Mouse (Mus musculus) bone marrow macrophage, adult 2 months (primary cell): ENCODE data around the gene Susd5. TPM values are rescaled to one million over a fixed set of nuclear protein-coding genes. Genes with fewer than 3 reads are reported as not detected.
"Not testable (repeated sequence)": the region's sequence is repeated elsewhere in the genome, so short reads cannot be mapped to it uniquely, and the experiment has no call there.

Source experiments
- H3K27ac ChIP-seq: 2 replicates; pipeline ENCODE4 v1.5.1; 2012; ENCODE audit warnings: low read depth, low read length; ENCODE audit not compliant: insufficient read depth
- H3K4me1 ChIP-seq: 2 replicates; pipeline ENCODE4 v1.6.1; 2012; ENCODE audit warnings: low read length; ENCODE audit not compliant: control insufficient read depth, insufficient read depth
- H3K4me3 ChIP-seq: 2 replicates; pipeline ENCODE4 v1.5.1; 2012; ENCODE audit warnings: mild to moderate bottlenecking, low read length, moderate library complexity; ENCODE audit not compliant: insufficient read depth
- CTCF ChIP-seq: IDR thresholded peaks from 2 replicates; pipeline ENCODE4 v1.5.1; 2012; ENCODE audit warnings: low read depth, mild to moderate bottlenecking, low read length, moderate library complexity
- POLR2A ChIP-seq: IDR thresholded peaks from 2 replicates; pipeline ENCODE4 v1.6.1; 2012; ENCODE audit warnings: mild to moderate bottlenecking, low read depth, low read length, borderline replicate concordance
- polyA plus RNA-seq: library from polyadenylated mRNA; stranded (reverse); fragments of >200 nt; gene quantifications from 2 replicates; pipeline ENCODE4 v1.2.4, GENCODE M21; 2012; ENCODE audit not compliant: missing spikeins, insufficient read depth, insufficient read length

Susd5 gene
- polyA plus RNA-seq, 1 experiment, result not detected

DNA sequence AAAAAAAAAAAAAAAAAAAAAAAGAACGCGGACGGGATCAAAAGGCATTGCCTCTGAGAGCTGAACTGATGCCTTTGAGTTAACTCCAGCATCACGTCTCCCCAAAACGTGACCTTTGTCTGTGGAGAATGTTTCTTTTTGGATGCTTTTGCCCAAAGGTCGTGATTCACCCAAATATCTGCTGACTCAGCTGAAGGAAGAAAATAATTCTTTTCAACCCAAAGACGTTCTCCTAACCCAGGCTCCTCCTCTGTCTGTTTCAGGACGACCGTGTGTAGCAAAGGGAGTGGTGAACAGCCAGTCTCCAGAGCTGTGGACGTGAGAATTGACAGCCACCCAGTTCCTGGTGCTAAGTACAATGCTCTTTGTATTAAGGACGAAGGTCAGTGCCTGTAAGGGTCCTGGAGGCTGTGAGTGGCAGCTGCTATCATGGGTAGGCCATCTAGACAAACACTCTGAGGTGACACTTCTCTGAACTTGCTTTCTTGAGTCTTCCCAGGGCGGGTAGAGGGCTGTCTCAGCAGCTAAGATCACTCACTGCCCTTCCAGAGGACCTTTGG is 11.6 kb downstream of the Susd5 start:
- Histone ChIP-seq H3K4me3 (no peak overlapping the region), H3K4me1 (no peaks in the 10 kb centered on the region), H3K27ac (no peak overlapping the region)
- TF ChIP-seq CTCF (no peak), POLR2A (no peak)

DNA sequence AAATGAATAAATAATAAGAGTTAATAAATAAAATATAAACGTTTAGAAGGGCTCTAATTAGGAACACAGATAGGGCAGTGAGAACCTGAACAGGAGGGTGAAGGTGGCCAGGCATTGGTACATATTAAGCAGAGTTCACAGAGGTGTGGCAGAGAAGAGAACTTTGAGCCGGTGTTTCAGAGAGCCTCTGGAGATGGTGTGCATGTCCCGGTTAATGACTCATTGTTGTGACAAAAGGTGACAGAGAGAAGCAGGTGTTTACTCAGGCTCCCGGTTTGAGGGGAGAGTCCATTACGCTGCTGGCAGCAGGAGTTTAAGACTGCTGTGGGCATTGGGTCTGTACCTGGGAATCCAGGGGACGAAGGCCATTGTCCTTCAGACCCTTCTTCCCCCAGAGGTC is 12.4 kb downstream of the Susd5 start:
- TF ChIP-seq CTCF (no peak), POLR2A (no peak)
- Histone ChIP-seq H3K4me1 (no peaks in the 10 kb centered on the region), H3K27ac (no peak overlapping the region), H3K4me3 (no peak overlapping the region)

DNA sequence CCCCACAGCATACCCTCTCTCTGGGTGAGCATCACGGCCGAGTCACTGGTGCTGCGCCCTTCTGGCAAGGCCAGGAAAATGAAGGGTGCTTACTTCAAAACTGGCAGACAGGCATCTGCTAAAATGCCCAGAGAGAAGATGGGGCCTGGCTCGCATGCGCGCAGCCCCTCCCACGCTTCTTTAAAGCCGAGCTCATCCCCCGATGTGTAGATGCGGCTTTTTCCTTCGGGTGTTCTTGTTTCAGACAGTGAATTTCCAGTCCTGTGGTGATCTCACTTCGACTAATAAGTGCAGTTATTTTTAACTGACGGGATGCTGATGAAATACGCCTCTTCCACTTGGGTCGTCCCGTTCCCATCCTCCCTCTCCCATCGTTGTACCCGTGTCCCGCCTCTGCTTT is 16.7 kb downstream of the Susd5 start:
- TF ChIP-seq POLR2A (no peak), CTCF (no peak)
- Histone ChIP-seq H3K4me1 (no peaks in the 10 kb centered on the region; the same call in 1 of the 2 replicates), H3K27ac (no peak overlapping the region), H3K4me3 (no peak overlapping the region)

GRCm38 (mm10) chr9:114086422-114086821 is 29.5 kb downstream of the Susd5 start:
- Histone ChIP-seq H3K4me3 (no peak overlapping the region), H3K27ac (no peak overlapping the region), H3K4me1 (no peaks in the 10 kb centered on the region)
- TF ChIP-seq POLR2A (no peak), CTCF (no peak)

DNA sequence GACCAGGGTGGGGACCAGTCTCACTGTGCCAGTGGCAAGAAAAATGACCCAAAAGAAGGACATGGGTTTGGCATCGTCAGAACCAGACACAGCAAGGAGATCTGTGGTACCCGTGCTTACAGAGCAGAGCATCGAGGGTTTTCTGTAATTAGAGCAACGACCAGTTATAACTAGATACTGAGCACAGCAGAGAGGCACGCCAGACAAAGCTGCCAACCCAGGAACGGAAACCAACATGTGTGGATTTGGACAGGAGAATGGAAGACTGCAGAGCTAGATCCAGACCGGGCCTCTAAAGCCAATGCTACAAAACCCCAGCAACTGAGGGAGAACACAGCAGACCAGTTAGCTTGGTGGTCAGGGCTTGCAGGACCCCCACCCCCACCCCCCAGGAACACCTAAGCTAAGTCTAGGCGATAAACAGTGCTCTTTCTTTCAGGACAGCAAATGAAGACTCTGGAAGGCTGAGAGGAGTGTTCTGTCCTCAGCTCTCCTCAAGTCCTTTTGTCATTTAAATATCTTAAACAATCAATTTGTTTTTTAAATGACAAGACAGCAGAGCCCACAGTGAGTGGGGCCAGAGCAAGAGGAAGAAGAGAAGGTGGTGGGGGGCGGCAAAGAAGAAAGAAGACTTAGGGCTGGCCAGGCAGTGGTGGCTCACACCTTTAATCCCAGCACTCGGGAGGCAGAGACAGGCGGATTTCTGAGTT is 30.3 kb downstream of the Susd5 start:
- TF ChIP-seq CTCF (no peak), POLR2A (no peak)
- Histone ChIP-seq H3K4me3 (no peak overlapping the region), H3K4me1 (no peaks in the 10 kb centered on the region), H3K27ac (no peak overlapping the region)

GRCm38 (mm10) chr9:114088885-114089284 is 31.9 kb downstream of the Susd5 start:
- H3K4me1 ChIP-seq, H3K4me3 ChIP-seq, H3K27ac ChIP-seq: not testable (repeated sequence)

GRCm38 (mm10) chr9:114092188-114092587 is 35.2 kb downstream of the Susd5 start:
- H3K4me3 ChIP-seq, H3K4me1 ChIP-seq, H3K27ac ChIP-seq: not testable (repeated sequence)

DNA sequence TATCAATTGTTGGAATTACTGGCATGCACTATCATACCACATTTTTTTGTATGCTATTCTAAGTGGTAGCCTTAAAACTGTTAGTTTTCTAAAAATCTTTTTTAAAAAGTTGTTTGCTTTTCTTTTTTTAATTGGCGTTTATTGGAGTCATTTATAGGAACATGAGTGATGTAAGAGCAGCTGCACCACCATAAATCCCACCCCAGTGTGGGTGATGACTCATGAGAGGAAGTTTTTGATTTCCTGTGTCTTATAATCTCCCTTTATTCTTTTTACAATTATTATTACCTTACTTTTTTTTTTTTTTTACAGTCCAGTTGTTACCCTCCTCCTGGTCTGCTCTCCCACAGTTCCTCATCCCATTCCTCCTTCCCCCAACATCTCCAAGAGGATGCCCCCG is 37.9 kb downstream of the Susd5 start:
- H3K4me1 ChIP-seq, result peaks cover 2% of the 10 kb centered on the region; the same call in 1 of the 2 replicates
- TF ChIP-seq POLR2A (no peak), CTCF (no peak)
- H3K27ac ChIP-seq, result no peak overlapping the region
- H3K4me3 ChIP-seq, result no peak overlapping the region

- Histone ChIP-seq H3K27ac (no peak overlapping the region), H3K4me3 (no peak overlapping the region), H3K4me1 (peaks cover 2% of the 10 kb centered on the region; the same call in 1 of the 2 replicates)
- TF ChIP-seq POLR2A, result no peak
- no peak for TF ChIP-seq CTCF
Measured at GRCm38 (mm10) chr9:114098716-114099302, 41.9 kb downstream of the Susd5 start.

DNA sequence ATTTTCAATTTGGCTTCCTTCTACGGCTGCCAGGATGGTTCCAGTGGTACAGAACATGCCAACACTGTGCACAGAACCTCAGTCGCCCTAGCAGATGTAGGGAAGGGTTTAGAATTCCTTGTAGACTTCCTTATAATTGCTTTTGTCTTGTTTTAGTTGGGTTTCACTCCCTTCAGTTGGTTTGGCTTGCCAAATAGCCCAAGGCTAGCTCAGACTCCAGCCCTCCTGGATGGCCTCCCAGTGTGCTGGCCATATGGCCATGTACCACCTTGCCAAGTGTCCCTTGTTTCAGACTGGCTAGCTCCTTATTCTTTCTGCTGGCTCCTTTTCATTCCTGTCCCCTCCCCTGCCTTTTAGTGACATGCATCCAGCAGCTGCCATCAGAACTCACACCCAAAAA is 53.3 kb downstream of the Susd5 start:
- H3K4me3 ChIP-seq, result no peak overlapping the region
- H3K27ac ChIP-seq, result no peak overlapping the region
- TF ChIP-seq POLR2A (no peak), CTCF (no peak)

More for the DNA sequence above, 53.3 kb downstream of the Susd5 start:
- H3K4me1 ChIP-seq, result peaks cover 3% of the 10 kb centered on the region; the same call in 1 of the 2 replicates
